Mouse (Mus musculus): ENCODE results near the gene Bspry.
A peak's percentile ranks its signal among the peaks of the same experiment; 100 is the strongest.

Bspry gene

GRCm38 (mm10) chr4:62479937-62480708 is at the start of gene Bspry:
Gene Bspry (plus strand): TSS chr4:62480053.
- DNase-seq = peak; percentile 60 to 71

- DNase-seq = no peak
Measured at GRCm38 (mm10) chr4:62430678-62431077, 49.2 kb upstream of the Bspry start.

- DNase-seq = no peak
Measured at GRCm38 (mm10) chr4:62431522-62431921, 48.3 kb upstream of the Bspry start.

GRCm38 (mm10) chr4:62433939-62434870 is 45.6 kb upstream of the Bspry start:
- no peak for DNase-seq

- DNase-seq = no peak
Measured at GRCm38 (mm10) chr4:62435081-62435480, 44.8 kb upstream of the Bspry start, which contains the start of gene Rnf183. Gene Rnf183 (minus strand): TSS chr4:62435252.

- DNase-seq = no peak
Measured at GRCm38 (mm10) chr4:62437256-62437778, 42.5 kb upstream of the Bspry start.

- no peak for DNase-seq
Measured at GRCm38 (mm10) chr4:62437871-62438270, 42.0 kb upstream of the Bspry start.

- DNase-seq = no peak
Measured at GRCm38 (mm10) chr4:62439793-62440192, 40.1 kb upstream of the Bspry start.

GRCm38 (mm10) chr4:62440544-62440943 is 39.3 kb upstream of the Bspry start:
- DNase-seq = no peak

GRCm38 (mm10) chr4:62440986-62441385 is 38.9 kb upstream of the Bspry start:
- no peak for DNase-seq

- peak; percentile 44 to 46 for DNase-seq
Measured at GRCm38 (mm10) chr4:62454995-62455394, 24.9 kb upstream of the Bspry start.

GRCm38 (mm10) chr4:62459081-62459480 is 20.8 kb upstream of the Bspry start:
- DNase-seq = no peak

GRCm38 (mm10) chr4:62460348-62460747 is 19.5 kb upstream of the Bspry start:
- no peak for DNase-seq

GRCm38 (mm10) chr4:62463124-62463523 is 16.7 kb upstream of the Bspry start:
- no peak for DNase-seq

GRCm38 (mm10) chr4:62468158-62468557 is 11.7 kb upstream of the Bspry start:
- no peak for DNase-seq

GRCm38 (mm10) chr4:62470598-62471051 is 9.2 kb upstream of the Bspry start, which contains the start of gene Wdr31:
Gene Wdr31 (minus strand): TSS chr4:62470896.
- peak; percentile 79 to 80 for DNase-seq

GRCm38 (mm10) chr4:62472071-62472470 is 7.8 kb upstream of the Bspry start:
- no peak for DNase-seq

GRCm38 (mm10) chr4:62475131-62475530 is 4.7 kb upstream of the Bspry start:
- DNase-seq = peak; percentile 46 to 57

GRCm38 (mm10) chr4:62475793-62476192 is 4.1 kb upstream of the Bspry start:
- DNase-seq = peak; percentile 27 to 45

GRCm38 (mm10) chr4:62477542-62478244 is 2.2 kb upstream of the Bspry start:
- DNase-seq = no peak

- peak in 1 of 2 experiments; percentile 42 for DNase-seq
Measured at GRCm38 (mm10) chr4:62479593-62479936, 288 bp upstream of the Bspry start.

Measured in thymus, postnatal 36 days (tissue).